Mouse (Mus musculus): ENCODE results near the gene Rimklb. TPM values are rescaled to one million over a fixed set of nuclear protein-coding genes. Genes with fewer than 3 reads are reported as not detected.
"Not testable (repeated sequence)": the region's sequence is repeated elsewhere in the genome, so short reads cannot be mapped to it uniquely, and the experiment has no call there.

Gene Rimklb
- total RNA-seq, 1 experiment from 2014 or later: not detected

DNA sequence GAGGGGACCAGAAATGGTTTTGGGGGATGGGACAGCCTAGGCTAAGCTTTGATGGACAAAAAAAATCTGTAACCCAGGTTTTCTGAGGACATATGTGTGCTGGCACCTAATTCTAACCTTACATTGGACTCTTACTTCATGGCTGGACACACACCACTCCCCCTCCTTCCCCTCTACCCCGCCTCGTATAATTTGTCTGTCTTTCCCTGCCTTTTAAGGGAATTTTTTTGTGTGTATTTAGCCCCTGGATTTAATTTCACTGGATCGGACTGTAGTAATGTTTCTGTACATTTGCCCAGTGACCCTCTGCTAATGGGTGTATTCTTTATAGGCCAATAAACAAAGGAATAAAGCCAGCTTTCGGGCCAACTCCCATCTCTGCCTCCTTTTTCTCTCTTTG is 6.5 kb upstream of the Rimklb start:
- no peak for ATAC-seq (replicated peaks; ENCODE audit: low read depth, poor library complexity, severe bottlenecking)

DNA sequence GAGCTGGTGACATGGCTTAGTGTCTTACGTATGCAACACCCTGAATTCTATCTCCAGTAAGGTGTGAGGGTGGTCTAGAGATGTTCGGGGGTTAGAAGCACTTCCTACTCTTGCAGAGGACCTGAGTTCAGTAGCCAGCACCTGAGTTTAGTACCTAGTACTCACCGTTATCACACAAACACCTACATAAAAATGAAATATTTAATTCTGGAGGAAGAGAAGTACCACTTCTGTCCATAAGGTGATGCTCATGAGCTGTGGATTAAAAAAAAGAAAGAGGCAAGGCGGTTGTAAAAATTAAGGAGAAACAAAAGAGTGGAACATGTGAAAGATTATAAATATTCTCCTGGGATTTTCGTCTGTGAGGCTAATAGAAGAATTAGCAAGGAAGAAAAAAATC is 2.1 kb downstream of the Rimklb start:
- peak; percentile 64 for ATAC-seq (replicated peaks; ENCODE audit: low read depth, poor library complexity, severe bottlenecking)

DNA sequence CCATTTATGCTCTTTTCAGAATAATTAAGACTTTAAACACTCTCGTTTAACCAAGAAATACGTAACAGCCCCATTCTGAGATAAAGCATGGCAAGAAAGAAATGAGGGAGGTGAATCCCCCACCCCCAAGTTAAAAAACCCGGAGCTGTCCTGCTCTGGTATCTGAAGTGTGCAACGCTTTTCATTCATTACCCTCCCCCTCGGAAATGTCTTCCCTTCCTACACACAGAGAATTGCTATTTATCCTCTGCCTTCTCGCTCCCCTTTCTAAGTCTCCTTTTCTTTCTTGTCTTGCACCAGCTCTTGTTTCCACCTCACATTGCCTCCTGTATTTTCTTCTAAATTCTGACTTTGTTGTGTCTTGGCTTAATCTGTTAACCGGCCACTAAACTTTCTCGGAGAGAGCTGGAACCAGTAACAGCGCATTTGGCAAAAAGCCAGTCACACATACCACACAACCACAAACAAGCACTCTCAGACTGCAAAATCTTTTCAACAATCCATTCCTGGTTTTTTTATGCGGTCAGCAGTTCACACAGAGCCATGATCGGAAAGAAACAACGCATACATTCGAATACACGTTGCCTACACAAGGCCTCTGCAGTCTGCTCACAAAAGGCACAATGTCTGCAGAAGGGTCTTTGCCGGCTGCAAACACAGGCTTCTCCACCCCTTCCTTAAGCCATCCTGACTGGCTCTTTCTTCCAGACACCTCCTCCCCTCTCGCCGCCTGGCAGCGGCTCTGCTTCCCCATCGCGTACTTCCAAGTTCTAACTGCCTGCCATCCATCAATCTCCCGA is 3.3 kb downstream of the Rimklb start:
- no peak for ATAC-seq (replicated peaks; ENCODE audit: low read depth, poor library complexity, severe bottlenecking)

DNA sequence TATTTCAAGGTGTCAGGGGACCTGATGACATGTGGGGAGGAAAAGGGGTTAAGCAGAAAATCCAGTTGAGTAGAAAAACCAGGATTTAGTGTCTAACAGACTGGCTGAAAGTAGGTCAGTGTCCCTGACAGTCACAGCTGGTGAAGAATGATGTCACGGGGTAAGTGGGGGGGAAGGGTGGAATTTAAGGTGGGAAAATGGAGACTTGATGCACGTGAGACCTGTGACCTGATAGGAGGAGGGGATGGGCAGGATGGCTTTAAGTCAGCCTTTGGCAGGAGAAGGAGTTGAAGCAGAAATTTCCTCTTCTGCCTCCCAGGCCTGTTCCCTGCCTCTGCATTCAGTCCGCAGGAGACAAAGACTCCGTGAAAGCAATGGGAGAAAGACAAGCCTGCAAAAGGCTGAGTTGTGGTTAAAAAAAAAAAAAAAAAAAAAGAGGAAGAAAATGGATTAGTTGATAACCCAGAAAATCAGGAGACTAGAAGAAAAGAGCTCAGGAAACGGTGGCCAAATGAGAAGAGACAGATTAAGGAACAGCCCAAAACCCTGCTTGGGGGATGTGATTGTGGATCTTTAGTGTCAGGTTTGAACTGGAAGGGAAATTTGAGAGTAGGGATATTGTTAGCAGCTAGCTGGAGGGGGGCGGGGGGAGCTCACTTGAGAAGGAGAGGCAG is 4.6 kb downstream of the Rimklb start:
- 0 out of 2 replicates have a peak, but pooled peaks have one; percentile 10 for ATAC-seq (replicated peaks; ENCODE audit: low read depth, poor library complexity, severe bottlenecking)

DNA sequence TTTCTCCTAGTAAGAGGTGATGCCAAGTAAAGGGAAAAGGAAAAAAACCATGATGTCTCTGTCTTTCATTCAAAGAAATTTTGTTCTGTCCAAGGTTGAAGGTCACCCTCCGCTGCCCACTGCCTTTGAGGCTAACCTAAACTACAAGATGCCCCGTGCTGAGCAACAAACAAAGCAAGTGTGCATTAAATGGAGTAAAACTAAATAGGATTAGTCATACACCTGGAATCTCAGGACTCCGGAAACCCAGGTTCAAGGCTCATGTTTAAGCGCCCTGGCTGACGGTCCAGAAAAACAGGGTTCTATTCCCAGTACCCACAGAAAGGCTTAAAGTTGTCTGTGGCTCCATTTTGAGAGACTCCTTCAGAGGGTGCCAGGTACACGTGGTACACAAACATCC is 6.1 kb downstream of the Rimklb start:
- ATAC-seq (replicated peaks; ENCODE audit: low read depth, poor library complexity, severe bottlenecking): no peak

DNA sequence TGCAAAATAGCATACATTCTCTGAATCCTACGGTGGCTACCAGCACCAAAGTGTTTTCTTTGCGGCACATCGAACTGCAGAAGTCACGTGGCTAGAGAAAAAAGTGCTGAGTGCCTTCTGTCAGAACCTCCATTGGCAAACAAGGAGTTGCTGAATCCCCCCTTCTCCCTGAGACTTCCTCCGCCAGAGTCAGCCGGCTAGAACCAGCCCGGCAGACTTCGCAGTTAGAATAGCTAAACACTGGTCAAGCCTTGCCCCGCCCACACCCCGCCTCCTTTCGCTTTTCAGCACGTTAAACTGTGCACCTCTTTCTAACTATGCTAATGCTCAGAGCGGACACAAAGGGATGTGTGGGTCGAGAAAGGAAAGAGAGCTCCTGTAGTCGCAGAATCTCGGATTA is 7.0 kb downstream of the Rimklb start:
- peak; percentile 60 for ATAC-seq (replicated peaks; ENCODE audit: low read depth, poor library complexity, severe bottlenecking)

DNA sequence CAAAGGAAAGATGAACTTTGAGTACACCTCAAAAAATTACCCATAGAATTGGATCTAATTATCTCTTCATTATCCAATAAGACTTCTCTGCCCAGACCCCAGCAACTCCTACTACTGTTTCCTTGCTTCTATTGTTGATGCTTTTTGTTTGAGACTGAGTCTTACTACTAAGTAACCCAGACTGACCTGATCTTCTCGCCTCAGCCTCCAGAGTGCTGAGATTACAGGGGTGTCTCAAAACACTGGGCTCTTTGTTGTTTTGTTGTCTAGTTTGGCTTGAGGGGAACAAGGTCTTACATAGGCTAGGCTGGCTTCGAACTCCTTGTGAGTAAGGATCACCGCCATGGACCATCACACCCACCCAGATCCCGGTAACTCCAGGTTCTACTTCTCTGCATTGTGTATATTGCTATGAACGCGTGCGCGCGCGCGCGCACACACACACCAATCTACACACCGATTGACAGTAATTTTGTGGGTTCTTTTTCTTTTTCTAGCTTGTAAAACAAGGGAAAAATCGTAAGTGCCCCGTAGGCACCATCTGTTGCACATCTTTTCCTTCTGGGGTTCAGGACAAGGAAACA is 7.5 kb downstream of the Rimklb start:
- no peak for ATAC-seq (replicated peaks; ENCODE audit: low read depth, poor library complexity, severe bottlenecking)

DNA sequence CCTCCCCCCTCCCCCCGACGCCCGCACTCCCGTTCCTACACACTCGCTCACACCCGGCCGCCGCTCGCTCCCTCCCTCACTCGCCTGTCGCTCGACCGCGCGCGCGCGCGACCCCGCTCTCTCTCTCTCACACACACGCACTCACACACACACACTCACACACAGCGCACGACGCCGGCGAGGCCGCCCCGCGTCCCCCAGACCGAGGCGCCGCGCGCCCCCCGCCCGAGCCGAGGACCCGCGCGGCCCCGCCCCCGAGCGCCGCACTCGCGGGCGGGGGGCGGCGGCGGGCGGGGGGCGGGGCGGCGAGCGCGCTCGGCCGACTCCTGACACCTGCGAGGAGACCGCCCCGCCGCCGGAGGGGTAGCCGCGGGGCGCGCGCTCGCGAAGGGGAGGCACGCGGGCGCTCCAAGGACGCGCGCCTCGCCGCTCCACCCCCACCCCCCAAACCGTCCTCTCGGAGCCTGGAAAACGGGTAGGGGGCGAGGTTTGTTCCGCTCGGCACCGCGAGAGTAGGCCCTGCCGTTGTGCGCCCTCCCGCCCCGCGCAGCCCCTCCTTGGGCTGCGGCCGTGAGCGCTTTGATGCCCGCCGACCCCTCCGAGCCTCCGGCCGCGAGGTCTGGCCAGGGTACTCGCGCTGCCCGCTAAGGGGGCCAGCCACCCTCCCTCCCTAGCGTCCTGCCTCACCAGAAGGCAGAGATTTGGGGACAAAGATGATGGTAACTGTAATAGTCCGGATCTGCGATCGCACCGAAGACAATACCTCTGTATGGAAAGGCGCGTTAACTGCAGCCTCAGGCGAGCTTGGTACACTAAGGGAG is 12.1 kb downstream of the Rimklb start:
- peak; percentile 33; the same call in 1 of the 2 replicates for ATAC-seq (replicated peaks; ENCODE audit: low read depth, poor library complexity, severe bottlenecking)

DNA sequence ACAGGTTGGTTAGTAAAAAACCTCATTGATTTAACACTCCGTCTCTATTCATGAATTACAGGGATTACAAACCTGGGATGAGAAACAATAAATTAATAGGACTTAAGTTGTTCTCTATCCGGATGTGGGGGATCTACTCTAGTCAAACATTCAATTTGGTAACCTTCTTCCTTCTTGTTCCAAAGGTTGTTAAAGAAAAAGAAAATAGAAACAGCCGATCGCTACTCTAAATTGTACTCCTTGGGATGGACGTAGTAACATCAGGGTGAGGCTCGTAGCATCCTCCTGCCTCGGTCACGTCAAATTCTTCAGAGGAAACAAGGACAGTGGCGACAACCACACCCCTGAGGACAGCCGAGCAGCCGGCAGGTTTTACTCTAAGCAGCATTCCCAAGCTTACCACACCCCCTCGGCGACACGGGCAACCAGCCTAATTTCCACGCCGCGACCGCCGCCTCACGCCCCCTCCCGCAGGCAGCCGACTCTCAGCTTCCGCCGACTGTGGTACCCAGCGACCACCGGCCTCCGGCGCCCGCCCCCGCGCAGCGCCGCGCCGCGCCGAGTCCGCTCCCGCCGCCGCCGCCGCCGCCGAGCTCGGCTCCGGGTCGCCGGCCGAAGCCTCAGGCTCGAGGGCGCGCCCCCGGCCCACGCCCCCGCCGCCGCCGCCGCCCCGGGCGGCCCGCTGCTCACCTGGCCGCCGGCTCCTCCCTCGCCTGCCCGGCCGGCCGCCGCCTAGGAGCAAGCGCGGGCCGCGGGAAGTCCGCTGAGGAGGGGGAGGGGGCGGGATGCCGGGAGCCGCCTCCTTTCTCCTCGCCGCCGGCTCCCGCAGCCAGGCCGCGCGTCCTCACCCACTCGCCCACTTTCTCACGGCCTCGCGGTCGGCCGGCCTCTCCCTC is 12.9 kb downstream of the Rimklb start:
- ATAC-seq (replicated peaks; ENCODE audit: low read depth, poor library complexity, severe bottlenecking): peak; percentile 26; the same call in 1 of the 2 replicates

DNA sequence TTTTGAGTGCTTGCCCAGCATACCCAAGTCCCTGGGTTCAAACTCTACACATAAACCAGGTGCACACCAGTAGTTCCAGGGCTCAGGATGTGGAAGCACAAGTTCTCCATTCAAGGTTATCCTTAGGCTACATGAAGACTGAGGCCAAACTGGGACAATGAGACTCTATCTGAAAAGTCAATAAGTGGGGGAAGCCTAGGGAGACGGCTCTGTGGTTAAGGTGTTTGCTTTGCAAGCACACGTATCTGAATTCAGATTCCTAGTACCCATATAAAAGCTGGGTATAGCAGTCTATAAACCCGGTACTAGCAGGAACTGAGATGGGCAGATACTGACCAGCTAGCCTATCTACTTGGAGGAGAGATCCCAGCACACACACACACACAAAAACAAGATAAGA is 20.5 kb downstream of the Rimklb start:
- no peak for ATAC-seq (replicated peaks; ENCODE audit: low read depth, poor library complexity, severe bottlenecking)

DNA sequence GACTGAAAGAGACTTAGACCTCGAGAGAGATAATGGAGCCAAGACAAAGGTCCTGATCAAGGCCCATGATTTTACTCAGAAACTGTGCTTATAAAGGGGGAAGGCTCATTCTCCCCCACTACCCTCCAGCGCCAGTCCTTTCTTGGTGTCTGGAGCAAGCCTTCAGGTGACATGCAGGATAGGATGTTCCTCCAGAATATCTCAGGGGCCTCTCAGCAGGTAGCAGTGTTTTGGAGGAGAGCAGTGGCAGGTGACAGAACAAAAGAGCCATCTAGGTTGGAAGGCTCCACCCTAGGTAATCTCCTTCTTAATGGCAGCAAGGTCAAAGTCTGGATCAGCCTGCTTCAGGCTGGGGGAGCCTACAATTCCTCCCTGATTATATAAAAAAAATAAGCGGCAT is 27.1 kb downstream of the Rimklb start:
- not testable (repeated sequence) for ATAC-seq (replicated peaks; ENCODE audit: low read depth, poor library complexity, severe bottlenecking)

DNA sequence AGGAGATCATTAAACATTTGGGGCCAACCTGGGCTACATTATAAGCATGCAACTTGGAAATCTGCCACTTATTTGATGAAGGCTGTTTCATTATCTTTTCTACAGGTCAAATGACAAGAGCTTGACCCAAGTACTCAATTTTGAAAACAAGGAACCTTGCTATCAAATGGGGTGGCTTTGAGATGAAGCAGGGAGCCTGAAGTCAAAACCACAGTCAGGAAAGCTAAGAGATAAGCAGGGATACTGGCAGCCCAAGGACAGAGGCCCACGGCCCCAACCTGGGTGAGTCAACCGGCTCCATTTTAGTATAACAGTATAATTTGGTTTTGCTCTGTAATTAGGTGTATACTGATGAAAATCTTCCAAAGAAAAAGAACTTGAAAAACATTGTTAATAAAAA is 28.3 kb downstream of the Rimklb start:
- ATAC-seq (replicated peaks; ENCODE audit: low read depth, poor library complexity, severe bottlenecking): 0 out of 2 replicates have a peak, but pooled peaks have one; percentile 32

DNA sequence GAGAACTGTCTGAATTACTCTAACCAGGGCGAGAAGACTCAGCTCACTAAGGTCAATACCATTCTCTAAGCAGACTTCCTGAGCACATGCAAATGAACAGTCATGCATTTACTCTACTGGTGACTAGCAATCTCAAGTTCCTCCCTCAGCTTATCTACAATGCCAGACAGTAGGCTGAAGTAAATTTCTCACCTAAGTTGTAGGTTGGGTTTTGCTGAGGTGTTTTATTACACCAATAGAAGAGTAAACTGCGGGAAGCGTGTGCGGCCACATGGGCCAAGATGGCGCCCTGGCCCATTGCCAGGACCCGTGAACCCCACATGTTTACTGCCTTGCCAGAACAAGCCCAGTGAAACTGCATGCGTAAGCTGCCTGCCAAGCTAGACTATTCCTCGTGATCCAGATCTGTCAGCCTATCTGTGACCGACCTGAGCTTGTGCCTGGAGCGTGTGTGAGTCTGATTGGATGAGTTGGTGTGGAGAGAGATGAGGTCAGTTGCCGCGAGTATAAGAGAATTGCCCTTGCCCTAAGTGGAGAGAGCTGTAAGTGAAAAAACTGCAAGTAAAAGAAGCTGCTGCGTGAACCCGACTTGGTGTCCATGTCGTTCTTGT is 29.4 kb downstream of the Rimklb start:
- ATAC-seq (replicated peaks; ENCODE audit: low read depth, poor library complexity, severe bottlenecking): 0 out of 2 replicates have a peak, but pooled peaks have one; percentile 22

DNA sequence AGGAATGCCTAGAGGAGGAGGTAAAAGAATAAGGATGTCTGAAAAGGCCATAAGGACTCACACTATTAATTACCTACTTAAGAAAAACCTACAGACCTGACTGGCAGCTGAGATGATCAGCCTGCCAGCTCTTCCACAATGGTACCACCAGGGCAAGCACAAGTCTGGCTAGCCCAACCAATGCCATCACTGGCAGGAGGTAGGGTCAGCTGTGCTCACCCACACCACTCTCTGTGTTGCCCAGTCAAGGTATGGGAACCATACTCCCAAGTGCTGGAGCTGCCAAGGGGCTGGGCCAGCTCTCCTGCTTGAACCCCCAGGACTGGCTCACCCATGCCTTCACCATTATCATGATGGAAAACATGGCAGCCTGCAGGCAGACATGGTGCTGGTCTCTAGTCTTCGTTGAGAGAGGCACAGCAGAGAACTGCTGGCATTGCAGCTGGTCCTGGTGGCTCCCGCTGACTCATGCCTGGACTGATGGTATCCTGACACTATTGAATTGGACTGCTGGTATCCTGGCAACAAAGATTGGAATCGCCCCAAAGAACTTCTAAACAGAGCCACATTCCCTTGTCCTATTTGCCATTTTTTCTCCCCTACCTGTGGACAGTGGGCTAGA is 32.4 kb downstream of the Rimklb start:
- ATAC-seq (replicated peaks; ENCODE audit: low read depth, poor library complexity, severe bottlenecking): no peak

DNA sequence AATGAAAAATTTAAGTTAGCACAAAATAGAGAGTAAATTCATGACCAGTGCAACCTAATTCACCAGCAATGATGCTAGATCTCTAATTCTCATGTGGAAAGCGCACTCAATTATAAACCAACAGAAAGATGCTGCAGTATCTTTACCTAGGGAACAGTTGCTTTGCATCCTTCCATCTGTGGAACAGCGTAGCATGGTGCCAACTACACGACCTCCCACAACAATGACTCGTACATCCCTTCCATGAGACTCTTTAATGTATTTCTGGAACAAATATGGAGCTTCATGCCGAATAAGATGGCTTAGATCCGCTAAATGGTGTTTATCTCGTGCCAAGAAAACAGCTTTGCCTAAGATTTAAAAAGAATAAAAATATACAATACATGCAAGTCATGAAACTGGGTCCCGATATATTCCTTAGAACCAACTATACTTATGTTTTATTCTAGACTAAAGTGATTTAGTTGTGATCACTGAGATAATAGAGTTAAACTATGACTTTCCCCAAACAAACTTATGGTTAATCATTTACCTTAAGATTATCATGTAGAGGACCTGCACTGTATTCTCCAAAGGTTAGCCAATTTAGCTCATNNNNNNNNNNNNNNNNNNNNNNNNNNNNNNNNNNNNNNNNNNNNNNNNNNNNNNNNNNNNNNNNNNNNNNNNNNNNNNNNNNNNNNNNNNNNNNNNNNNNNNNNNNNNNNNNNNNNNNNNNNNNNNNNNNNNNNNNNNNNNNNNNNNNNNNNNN is 39.4 kb downstream of the Rimklb start:
- ATAC-seq (replicated peaks; ENCODE audit: low read depth, poor library complexity, severe bottlenecking): no peak

DNA sequence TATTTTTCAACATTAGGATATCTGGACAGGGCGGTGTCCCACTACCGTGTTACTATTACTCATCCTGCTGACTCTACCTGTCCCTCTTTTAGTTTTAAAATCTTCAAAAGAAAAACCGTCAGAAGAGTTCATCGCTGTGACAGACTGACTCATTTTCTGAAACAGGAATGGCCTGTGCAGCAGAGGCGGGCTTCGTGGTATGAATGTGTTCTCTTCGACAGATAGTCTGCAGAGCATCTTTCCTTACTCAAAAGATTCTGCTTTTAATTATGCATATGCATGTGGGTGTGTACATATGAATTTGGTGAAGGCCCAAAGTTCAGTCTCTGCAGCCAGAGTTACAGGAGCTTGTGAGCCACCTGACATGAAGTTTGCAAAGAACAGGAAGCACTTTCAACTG is 50.7 kb downstream of the Rimklb start:
- ATAC-seq (replicated peaks; ENCODE audit: low read depth, poor library complexity, severe bottlenecking): no peak

DNA sequence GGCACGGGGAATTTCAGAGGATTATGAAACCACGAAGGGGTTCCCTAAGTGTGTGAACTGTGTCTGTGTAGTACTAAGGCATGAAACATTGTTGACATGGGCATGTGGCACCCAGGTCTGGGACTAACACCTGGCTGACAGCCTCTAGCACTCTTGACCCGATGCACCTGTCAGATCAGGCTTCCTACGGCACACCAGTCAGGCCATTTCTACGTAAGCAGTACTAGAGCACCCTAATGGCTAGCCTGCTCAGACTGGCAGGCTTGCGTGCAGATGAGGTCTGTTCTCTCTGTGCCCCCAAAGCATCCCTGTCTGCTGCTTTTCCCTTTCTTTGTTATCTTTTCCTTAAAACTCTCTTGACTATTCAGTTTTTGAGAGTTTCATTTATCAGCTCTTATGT is 53.3 kb downstream of the Rimklb start:
- no peak for ATAC-seq (replicated peaks; ENCODE audit: low read depth, poor library complexity, severe bottlenecking)
